Mouse (Mus musculus): Measurements from ENCODE around the gene Gm9508. TPM values are rescaled to one million over a fixed set of nuclear protein-coding genes. Genes with fewer than 3 reads are reported as not detected.
"Not testable (repeated sequence)": the region's sequence is repeated elsewhere in the genome, so short reads cannot be mapped to it uniquely, and the experiment has no call there.

Gm9508 gene
- polyA plus RNA-seq, 1 experiment from 2014 or later: not detected

GRCm38 (mm10) chr10:77706326-77706725 lies 9.3 kb upstream of the Gm9508 start, which contains the start of gene Gm10272:
Gene Gm10272 (plus strand): TSS chr10:77706626.
- 84% methylated on average over 1 of the region's 1 CpGs for WGBS
- DNase-seq (ENCODE audit: low spot score): no peak
- no peak within 1 kb of the TSS for H3K27ac ChIP-seq
- H3K9me3 ChIP-seq: peaks cover 36% of the 10 kb centered on the region
- no peaks in the 10 kb centered on the region for H3K36me3 ChIP-seq
- no peak within 1 kb of the TSS for H3K4me3 ChIP-seq
- H3K27me3 ChIP-seq (ENCODE audit: insufficient read depth, poor library complexity, severe bottlenecking): no peaks in the 10 kb centered on the region
- no peaks in the 10 kb centered on the region for H3K4me1 ChIP-seq (replicated peaks)

GRCm38 (mm10) chr10:77690356-77690807 lies 6.7 kb downstream of the Gm9508 start, which contains the start of gene Gm19402:
Gene Gm19402 (minus strand): TSS chr10:77690757.
- H3K27me3 ChIP-seq (ENCODE audit: insufficient read depth, poor library complexity, severe bottlenecking): peaks cover 39% of the 10 kb centered on the region
- 62% methylated on average over 3 of the region's 3 CpGs for WGBS
- DNase-seq (ENCODE audit: low spot score); H3K4me3 ChIP-seq; H3K36me3 ChIP-seq; H3K9me3 ChIP-seq: not testable (repeated sequence)
- peaks cover 38% of the 10 kb centered on the region for H3K4me1 ChIP-seq (replicated peaks)
- 0 out of 2 replicates have a peak within 1 kb of the TSS, but pooled peaks have one; percentile 4 for H3K27ac ChIP-seq

GRCm38 (mm10) chr10:77687021-77687420 lies 10.0 kb downstream of the Gm9508 start:
- Histone ChIP-seq H3K9me3 (no peaks in the 10 kb centered on the region), H3K4me3 (no peak overlapping the region), H3K27ac (no peak overlapping the region), H3K36me3 (no peaks in the 10 kb centered on the region), H3K4me1 (replicated peaks) (peaks cover 43% of the 10 kb centered on the region), H3K27me3 (ENCODE audit: insufficient read depth, poor library complexity, severe bottlenecking) (peaks cover 64% of the 10 kb centered on the region)
- 26% methylated on average over 10 of the region's 10 CpGs for WGBS
- no peak for DNase-seq (ENCODE audit: low spot score)

GRCm38 (mm10) chr10:77685895-77686664 lies 11.0 kb downstream of the Gm9508 start, which contains the start of gene Tspear:
Gene Tspear (plus strand): TSS chr10:77686569.
- 6% methylated on average over 22 of the region's 22 CpGs for WGBS
- no peak for DNase-seq (ENCODE audit: low spot score)
- peaks cover 64% of the 10 kb centered on the region for H3K27me3 ChIP-seq (ENCODE audit: insufficient read depth, poor library complexity, severe bottlenecking)

GRCm38 (mm10) chr10:77684181-77684580 lies 12.9 kb downstream of the Gm9508 start:
- Histone ChIP-seq H3K27me3 (ENCODE audit: insufficient read depth, poor library complexity, severe bottlenecking) (peaks cover 73% of the 10 kb centered on the region), H3K27ac (no peak overlapping the region), H3K4me3 (no peak overlapping the region), H3K36me3 (no peaks in the 10 kb centered on the region), H3K9me3 (no peaks in the 10 kb centered on the region), H3K4me1 (replicated peaks) (peaks cover 31% of the 10 kb centered on the region)
- whole genome bisulfite sequencing: 40% methylated on average over 8 of the region's 8 CpGs
- DNase-seq (ENCODE audit: low spot score): no peak

More at GRCm38 (mm10) chr10:77685895-77686664, 11.0 kb downstream of the Gm9508 start, which contains the start of gene Tspear:
- no peak within 1 kb of the TSS for H3K4me3 ChIP-seq
- H3K4me1 ChIP-seq (replicated peaks): peaks cover 43% of the 10 kb centered on the region
- no peak within 1 kb of the TSS for H3K27ac ChIP-seq
- H3K36me3 ChIP-seq: no peaks in the 10 kb centered on the region
- H3K9me3 ChIP-seq: no peaks in the 10 kb centered on the region

GRCm38 (mm10) chr10:77682994-77683393 lies 14.0 kb downstream of the Gm9508 start:
- Histone ChIP-seq H3K36me3 (no peaks in the 10 kb centered on the region), H3K27ac (no peak overlapping the region), H3K4me3 (no peak overlapping the region), H3K4me1 (replicated peaks) (peaks cover 30% of the 10 kb centered on the region), H3K27me3 (ENCODE audit: insufficient read depth, poor library complexity, severe bottlenecking) (peaks cover 73% of the 10 kb centered on the region), H3K9me3 (no peaks in the 10 kb centered on the region)
- 77% methylated on average over 7 of the region's 7 CpGs for WGBS
- no peak for DNase-seq (ENCODE audit: low spot score)

GRCm38 (mm10) chr10:77677562-77677961 lies 19.5 kb downstream of the Gm9508 start:
- Histone ChIP-seq H3K9me3 (no peaks in the 10 kb centered on the region), H3K4me3 (peak overlapping the region; percentile 49), H3K27ac (no peak overlapping the region), H3K27me3 (ENCODE audit: insufficient read depth, poor library complexity, severe bottlenecking) (peaks cover 54% of the 10 kb centered on the region), H3K4me1 (replicated peaks) (peaks cover 26% of the 10 kb centered on the region), H3K36me3 (no peaks in the 10 kb centered on the region)
- WGBS: under 1% methylated on average over 35 of the region's 35 CpGs
- DNase-seq (ENCODE audit: low spot score): peak; percentile 36

- Histone ChIP-seq H3K27ac (no peak overlapping the region), H3K4me3 (no peak overlapping the region), H3K4me1 (replicated peaks) (peaks cover 26% of the 10 kb centered on the region), H3K27me3 (ENCODE audit: insufficient read depth, poor library complexity, severe bottlenecking) (peaks cover 41% of the 10 kb centered on the region), H3K9me3 (no peaks in the 10 kb centered on the region), H3K36me3 (no peaks in the 10 kb centered on the region)
- DNase-seq (ENCODE audit: low spot score): no peak
- WGBS: 61% methylated on average over 13 of the region's 13 CpGs
Measured at GRCm38 (mm10) chr10:77673765-77674164, 23.3 kb downstream of the Gm9508 start.

- no peak for DNase-seq (ENCODE audit: low spot score)
- Histone ChIP-seq H3K36me3 (no peaks in the 10 kb centered on the region), H3K4me3 (no peak overlapping the region), H3K27me3 (ENCODE audit: insufficient read depth, poor library complexity, severe bottlenecking) (peaks cover 18% of the 10 kb centered on the region), H3K9me3 (no peaks in the 10 kb centered on the region), H3K4me1 (replicated peaks) (peaks cover 13% of the 10 kb centered on the region), H3K27ac (no peak overlapping the region)
- 81% methylated on average over 4 of the region's 4 CpGs for WGBS
Measured at GRCm38 (mm10) chr10:77671519-77671918, 25.5 kb downstream of the Gm9508 start.

- 76% methylated on average over 4 of the region's 4 CpGs for WGBS
- no peaks in the 10 kb centered on the region for H3K9me3 ChIP-seq
- H3K36me3 ChIP-seq: no peaks in the 10 kb centered on the region
- peaks cover 10% of the 10 kb centered on the region for H3K27me3 ChIP-seq (ENCODE audit: insufficient read depth, poor library complexity, severe bottlenecking)
- H3K27ac ChIP-seq: peak overlapping the region; percentile 18; the same call in 1 of the 2 replicates
- no peak for DNase-seq (ENCODE audit: low spot score)
- no peak overlapping the region for H3K4me3 ChIP-seq
- H3K4me1 ChIP-seq (replicated peaks): peaks cover 13% of the 10 kb centered on the region
Measured at GRCm38 (mm10) chr10:77670710-77671109, 26.3 kb downstream of the Gm9508 start.

- no peak for DNase-seq (ENCODE audit: low spot score)
- Histone ChIP-seq H3K36me3 (no peaks in the 10 kb centered on the region), H3K4me3 (no peak overlapping the region), H3K9me3 (no peaks in the 10 kb centered on the region), H3K27ac (no peak overlapping the region), H3K27me3 (ENCODE audit: insufficient read depth, poor library complexity, severe bottlenecking) (peaks cover 12% of the 10 kb centered on the region), H3K4me1 (replicated peaks) (0 out of 2 replicates have a peak, but pooled peaks cover 3% of the 10 kb centered on the region)
- 82% methylated on average over 4 of the region's 4 CpGs for WGBS
Measured at GRCm38 (mm10) chr10:77667402-77667801, 29.6 kb downstream of the Gm9508 start.

- Histone ChIP-seq H3K9me3 (no peaks in the 10 kb centered on the region), H3K4me1 (replicated peaks) (0 out of 2 replicates have a peak, but pooled peaks cover 3% of the 10 kb centered on the region), H3K4me3 (no peak overlapping the region), H3K36me3 (no peaks in the 10 kb centered on the region), H3K27me3 (ENCODE audit: insufficient read depth, poor library complexity, severe bottlenecking) (peaks cover 12% of the 10 kb centered on the region), H3K27ac (no peak overlapping the region)
- no peak for DNase-seq (ENCODE audit: low spot score)
- 83% methylated on average over 8 of the region's 8 CpGs for WGBS
Measured at GRCm38 (mm10) chr10:77666342-77666741, 30.7 kb downstream of the Gm9508 start.
